Mouse (Mus musculus) cerebellum, adult 8-10 months (tissue): Measurements from ENCODE around the gene 4931428F04Rik.

Source experiments
- DNase-seq: peaks from one replicate; pipeline ENCODE4 v3.0.0; 2022

The 4931428F04Rik gene

DNA sequence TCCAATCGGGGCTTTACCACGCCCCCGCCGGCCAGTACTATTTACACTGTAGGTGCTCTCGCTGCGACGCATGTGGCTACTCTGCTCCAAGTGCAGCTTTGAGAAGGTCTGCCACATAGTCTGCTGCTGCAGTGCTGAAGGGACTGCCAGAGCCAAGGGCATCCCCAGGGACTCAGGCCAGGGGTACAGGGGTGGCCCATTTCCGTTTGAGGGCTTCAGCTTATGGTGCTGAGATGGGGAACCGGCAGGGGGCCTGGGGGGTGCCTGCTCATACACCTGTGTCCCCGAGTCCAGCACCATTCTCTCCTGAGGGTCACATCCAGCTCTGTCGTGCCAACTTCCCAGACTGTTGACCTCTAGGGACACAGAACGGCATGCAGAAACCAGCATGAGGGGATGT is 4.2 kb downstream of the 4931428F04Rik start:
- no peak for DNase-seq

DNA sequence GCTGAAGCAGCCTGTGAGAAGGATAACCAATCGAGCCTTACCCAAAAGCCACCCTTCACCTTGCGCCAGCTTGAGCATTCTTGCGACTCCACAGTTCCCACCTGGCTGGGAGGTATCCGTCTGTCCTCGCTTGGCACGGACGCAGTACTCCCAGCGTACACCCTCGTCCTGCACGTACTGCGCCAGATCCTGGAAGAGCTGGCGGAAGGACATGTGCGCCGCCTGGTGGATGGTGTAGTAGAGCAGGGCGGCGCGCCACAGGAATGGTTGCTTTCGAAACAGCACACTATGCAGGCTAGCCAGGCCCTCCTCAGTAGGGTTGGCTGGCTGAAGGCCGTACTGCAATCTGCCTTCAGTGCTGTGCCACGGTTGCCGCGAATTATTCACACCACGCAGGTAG is 6.6 kb downstream of the 4931428F04Rik start:
- DNase-seq, result peak; percentile 50

DNA sequence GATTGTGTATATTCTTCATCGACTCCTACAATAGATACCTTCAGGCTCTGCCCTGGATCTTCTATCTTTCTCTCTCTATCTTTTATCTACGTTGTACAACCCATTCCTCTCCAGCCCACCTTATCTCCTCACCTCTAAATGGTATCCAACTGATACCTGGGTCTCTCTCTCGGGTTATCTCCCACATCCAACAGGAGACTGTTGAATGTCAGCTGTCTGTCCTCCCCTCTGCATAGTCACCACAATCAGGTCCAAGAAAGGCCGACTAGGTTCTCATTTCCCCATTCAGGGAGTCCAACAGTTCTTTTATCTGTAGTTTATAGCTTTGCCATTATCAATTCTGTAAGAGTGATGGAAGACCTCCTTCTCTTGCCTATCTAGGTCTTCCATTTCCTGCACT is 7.4 kb downstream of the 4931428F04Rik start:
- DNase-seq, result no peak

DNA sequence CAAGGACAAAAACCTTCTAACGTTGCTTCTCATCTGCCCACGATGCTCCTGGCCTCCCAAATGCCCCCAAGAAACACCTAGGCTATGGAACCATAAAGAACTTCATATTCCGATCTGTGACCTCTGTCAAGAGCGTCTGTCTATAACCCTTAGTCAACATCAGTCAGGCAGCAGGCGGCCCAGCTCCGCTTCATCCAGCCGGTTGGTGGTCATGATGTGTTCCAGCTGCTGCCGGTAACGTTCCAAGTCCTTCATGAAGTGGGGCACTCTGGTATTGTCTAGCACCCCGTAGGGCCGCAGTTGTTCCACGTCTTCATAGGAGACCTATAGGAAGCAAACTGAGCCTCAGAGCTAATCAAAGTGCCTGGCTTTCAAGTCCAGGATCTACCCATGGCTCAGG is 7.8 kb downstream of the 4931428F04Rik start:
- no peak for DNase-seq

DNA sequence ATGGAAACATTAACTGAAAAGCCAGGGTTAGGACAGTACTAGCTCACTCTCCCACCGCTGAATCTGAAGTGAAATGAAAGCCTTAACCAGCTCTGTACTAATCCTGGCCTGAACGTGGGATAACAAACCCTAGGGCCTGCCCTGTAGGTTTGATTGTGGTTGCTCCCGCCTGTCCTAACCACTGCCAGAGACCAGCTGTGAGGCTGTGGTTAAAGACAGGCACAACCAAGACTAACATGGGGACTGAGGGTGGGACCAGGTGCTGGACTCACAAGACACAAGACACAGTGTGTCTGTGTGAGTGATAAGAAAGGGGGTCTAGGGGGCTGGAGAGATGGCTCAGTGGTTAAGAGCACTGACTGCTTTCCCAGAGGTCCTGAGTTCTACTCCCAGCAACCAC is 9.1 kb downstream of the 4931428F04Rik start:
- DNase-seq, result no peak

DNA sequence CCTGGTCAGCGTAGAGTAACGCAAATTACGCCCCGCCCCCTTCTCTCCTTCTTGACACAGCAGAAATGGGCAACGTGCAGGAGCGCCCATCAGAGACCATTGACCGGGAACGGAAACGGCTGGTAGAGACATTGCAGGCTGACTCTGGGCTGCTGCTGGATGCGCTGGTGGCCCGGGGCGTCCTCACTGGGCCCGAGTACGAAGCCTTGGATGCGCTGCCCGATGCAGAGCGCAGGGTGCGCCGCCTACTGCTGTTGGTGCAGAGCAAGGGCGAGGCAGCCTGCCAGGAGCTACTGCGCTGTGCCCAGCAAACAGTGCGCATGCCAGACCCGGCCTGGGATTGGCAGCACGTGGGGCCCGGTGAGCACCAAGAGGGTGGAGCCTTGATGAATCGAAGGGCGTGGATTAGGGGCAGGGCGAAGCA is 10.7 kb downstream of the 4931428F04Rik start:
- DNase-seq, result peak; percentile 92

DNA sequence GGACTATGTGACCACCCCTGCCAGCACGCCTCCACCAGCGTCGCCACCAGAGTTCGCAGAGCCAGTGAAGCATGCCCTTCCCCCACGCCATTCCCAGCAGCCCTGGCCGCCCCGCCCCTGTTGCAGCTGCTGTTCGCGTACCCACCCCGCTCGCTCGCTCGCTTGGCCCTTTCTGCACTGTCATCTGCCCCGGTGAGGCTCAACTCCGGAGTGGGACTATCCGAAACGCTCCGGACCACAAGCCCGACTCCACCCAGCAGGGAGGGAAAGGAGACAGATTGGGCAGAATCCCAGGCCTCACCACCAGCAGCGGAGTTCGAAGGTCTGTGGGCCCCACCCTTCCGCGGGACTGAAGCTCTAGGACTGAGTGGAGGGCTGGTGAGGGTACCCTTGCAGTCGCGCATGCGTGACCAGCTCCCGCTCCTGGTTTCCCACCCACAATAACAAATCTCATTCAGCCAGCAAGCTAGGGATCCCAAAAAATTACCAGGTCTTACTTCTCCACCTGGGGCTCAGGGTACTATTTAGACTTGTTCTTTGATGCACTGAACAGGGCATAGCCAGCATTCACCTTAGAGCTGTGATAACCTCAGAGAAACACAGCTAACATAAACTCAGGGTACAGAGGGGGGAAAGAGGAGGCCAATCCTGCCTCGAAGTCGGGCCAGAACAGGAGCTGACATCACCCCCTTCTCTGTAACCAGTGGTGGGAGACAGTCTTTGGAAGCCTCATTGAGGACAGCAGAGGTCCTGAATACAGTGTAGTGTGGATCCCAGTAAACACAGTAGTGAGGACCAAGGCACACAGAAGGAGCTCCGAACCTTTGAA is 13.2 kb downstream of the 4931428F04Rik start:
- DNase-seq, result no peak

DNA sequence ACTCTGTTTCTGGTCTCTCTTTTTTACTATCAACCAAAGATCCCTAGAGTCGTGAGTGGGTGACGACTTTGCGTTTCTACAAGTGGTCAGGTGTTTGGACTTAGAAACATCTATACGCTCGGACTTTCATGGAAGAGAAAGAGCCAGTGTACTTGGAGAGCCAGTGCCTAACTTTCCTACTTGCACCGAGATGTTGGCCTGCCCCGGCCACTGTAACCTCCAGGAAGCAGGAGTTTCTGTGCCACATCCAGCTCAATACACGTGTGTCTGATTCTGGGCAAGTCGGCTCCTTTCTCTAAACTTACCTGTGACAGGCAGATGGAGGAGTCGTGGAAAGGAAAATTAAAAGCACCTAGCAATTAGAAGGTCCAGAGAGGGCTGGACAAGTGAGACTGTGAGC is 13.8 kb downstream of the 4931428F04Rik start, which contains the start of gene Nol3:
TSS of gene Nol3 (plus strand) at position 301 of the 400 bp plus-strand sequence.
- DNase-seq, result no peak

DNA sequence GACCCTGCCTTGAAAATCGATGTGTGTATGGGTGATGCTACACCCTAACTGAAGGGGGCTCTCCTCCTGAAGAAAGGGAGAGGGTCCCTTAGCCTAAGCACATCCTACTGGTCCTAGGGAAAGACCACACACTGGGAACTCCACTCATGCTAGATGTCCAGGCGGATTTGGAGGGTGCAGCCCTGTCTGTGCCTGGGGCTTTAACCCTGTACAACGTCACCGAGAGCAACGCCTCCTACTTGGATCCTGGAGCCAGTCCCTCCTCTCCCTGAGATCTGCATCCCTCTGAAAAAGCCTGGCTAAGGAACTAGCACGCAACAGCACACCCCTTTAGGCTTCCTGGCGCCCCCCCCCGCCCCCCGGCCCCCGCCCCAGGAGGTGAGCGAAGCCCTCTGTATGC is 14.3 kb downstream of the 4931428F04Rik start:
- DNase-seq, result no peak

DNA sequence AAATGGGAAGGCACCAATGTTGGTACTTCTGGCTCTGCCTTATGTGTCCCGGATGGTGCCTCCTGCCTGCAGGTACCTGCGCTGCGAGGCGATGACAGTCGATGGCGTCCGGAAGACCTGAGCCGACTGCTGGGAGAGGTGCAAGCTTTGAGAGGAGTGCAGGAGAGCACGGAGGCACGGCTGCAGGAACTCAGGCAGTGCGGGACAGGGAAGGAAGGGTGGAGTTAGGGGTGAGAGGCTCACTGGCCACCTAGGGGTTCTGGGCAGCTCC is 18.8 kb downstream of the 4931428F04Rik start:
- DNase-seq, result peak; percentile 20

DNA sequence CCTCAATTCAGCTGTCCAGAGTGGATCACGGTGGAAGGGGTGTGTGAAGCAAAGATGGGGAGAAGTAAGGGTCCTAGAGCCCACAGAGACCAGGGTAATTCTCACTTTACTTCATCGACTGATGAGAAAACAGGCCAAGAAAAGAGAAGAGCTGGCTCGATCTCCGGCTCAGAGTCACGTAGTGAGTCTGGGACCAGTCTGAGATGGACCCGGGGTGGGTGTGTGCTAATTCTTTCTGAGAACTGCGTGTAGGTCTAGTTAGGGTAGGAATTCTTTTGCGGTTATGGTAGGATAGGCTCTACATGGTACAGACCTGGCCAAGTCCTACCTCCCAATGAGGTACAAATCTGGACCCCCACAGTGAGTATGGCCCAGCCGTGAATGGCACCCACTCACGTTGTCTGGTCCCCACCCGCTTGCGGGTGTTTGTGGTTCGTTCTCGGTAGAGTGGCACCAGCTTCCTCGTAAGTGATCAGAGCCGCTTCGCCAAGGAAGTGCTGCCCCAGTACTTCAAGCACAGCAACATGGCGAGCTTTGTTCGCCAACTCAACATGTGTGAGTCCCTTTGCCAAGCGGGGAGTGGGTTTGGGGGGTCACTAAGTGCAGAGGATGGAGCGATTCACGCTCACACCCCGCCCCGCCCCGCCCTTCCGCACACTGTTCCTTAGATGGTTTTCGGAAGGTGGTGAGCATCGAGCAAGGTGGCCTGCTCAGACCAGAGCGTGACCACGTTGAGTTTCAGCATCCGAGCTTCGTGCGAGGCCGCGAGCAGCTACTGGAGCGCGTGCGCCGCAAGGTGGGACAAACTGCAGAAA is 19.4 kb downstream of the 4931428F04Rik start:
- no peak for DNase-seq

DNA sequence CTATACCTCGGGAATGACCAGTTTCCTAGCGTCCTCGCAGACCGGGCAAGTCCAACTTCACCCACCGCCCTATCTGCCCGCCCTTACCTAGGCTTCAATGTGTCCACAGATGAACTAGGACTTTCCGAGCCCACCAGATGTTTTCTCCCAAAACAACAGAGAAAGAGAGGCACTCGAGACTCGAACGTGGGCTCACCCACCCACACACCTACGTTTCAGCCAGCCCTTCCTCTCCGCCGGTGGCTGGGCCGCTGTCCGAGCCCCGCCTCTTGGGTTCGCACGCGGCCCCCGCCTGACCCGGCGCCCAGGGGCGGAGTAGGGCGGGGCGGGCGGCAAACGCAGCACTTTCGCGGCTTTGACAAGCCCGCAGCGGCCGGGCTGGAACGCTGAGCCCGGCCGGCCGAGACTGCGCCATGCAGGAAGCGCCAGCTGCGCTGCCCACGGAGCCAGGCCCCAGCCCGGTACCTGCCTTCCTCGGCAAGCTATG is 20.2 kb downstream of the 4931428F04Rik start, which contains the start of gene Hsf4:
TSS of gene Hsf4 (plus strand) at position 341 of the 487 bp plus-strand sequence.
- DNase-seq, result peak; percentile 65

DNA sequence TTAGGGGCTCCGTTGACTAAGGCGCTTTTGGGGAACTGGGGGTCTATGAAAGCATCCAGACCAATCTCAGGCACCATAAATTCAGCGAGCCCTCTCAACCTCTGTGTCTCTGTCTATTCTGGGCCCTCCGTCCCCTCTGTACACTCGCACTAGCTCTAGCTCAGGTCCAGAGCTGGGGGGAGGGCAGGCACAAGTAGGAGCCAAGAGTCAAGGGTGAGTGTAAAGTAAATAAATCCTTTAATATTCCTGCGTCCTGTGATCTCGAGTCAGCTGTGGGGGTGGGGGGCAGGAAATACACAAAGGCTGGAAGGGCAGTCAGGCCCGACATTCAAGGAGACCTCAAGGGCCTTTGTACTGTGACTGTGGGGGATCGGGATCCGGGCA is 20.6 kb downstream of the 4931428F04Rik start:
- no peak for DNase-seq

DNA sequence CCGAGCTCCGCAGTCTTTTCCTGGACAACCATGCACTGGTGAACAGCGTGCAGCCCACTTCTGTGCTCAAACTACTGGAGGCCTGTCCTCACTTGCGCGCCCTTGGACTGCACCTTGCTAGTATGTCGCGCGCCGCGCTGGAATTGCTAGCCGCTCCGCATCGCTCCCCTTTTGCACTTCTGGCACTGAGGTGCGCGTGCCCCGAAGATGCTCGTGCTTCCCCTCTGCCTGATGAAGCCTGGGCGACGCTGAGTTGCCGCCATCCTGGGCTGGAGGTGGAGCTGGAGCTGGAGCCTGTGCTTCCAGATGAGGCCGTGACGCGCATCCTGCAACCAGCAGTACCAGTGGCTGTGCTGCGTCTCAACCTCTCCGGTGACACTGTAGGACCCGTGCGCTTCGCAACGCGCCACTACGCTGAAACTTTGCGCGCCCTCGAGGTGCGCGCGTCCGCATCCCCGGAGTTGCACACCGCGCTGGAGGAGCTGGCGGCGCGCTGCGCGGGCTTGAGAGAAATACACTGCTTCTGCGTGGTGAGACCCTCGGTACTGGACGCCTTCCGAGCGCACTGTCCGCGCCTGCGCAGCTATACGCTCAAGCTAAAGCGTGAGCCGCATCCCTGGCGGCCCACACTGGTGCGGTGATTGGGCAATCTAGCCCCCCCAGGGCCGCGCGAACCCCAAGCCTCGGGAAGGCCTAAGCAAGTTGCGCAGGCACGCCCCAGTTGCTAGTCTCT is 21.2 kb downstream of the 4931428F04Rik start:
- peak; percentile 61 for DNase-seq

DNA sequence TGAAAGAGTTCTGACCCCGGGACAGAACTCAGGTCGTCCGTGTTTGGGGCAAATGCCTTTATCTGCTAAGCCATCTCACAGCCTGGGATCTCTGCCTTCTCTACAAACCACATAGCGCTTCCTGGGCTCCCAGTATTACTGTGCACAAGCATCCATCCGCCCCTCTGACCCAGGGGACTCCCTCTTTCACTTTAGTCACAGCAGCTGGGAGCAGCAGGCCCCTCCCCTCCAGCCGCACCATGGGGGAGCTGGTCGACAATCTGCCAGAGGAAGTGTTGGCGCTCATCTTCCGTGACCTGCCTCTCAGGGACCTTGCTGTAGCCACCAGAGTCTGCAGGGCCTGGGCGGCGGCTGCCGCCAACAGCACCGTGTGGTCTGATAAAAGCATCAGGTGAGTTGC is 22.9 kb downstream of the 4931428F04Rik start:
- peak; percentile 13 for DNase-seq

DNA sequence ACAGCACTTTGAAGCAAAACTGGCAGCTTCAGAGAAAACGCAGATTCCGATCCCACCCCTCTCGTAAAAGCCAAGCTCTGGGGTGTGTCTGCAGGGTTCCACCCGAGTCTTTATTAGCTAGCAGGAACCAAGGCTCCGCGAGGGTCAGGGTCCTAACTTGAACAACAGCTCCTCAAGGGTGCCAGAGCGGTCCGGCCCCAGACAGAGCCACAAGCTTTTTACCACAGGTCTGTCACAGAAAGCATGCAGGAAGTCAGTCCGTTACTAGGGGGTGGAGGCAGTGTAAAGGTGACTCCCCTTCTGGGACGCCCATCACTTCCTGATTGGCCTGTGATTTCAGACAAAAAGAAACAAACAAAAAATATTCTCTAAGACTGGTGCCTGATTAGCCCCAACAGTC is 24.5 kb downstream of the 4931428F04Rik start:
- DNase-seq, result peak; percentile 13

DNA sequence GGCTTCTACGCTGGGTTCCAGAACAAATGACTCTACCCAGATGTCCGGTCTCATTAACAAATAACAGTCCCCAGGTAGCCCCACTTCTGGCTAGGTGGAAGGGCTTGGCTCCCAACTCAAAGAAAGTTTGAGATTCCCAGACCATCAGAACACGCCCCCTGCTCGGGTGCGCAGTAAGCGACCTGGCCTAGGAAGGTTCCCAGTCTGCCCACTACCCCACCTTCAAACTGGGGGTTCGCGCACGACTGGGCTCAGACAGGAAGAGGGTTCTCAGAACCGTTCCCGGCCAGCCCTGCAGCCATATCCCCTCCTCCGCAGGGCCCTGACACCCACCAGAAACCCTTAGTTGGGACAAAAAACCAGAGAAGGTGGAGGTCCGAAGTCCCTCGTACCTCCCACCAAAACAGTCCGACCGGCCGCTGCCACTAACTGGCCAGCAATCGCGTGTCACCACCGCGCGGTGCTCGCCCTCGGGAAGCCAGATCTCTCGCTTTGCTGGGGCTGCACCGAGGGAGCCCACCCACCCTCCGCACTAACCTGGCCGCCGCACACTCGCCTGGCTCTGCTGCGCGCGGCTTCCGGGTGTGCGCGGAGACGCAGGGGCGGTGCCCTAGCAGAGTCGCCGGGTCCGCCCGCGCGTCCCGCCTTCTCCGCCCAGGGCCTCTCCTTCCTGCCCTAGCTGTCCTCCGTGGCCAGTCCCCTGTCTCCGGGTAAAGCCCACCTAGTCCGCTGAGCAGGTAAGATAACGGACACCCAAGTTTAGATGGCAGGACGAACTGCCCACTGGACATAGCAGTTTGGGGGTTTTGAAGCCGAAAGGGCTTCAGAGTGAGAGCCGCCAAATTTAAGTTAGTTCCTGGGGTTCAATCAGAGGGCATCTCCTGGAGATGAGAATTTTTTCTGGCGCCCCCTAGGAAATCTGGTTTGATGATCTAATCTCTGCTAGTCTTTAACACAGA is 25.4 kb downstream of the 4931428F04Rik start, which contains the start of the genes Tradd and Fbxl8:
TSS of gene Tradd (minus strand) at position 586 of the 959 bp plus-strand sequence.
TSS of gene Fbxl8 (plus strand) at position 625 of the 959 bp plus-strand sequence.
- DNase-seq, result peak; percentile 56

DNA sequence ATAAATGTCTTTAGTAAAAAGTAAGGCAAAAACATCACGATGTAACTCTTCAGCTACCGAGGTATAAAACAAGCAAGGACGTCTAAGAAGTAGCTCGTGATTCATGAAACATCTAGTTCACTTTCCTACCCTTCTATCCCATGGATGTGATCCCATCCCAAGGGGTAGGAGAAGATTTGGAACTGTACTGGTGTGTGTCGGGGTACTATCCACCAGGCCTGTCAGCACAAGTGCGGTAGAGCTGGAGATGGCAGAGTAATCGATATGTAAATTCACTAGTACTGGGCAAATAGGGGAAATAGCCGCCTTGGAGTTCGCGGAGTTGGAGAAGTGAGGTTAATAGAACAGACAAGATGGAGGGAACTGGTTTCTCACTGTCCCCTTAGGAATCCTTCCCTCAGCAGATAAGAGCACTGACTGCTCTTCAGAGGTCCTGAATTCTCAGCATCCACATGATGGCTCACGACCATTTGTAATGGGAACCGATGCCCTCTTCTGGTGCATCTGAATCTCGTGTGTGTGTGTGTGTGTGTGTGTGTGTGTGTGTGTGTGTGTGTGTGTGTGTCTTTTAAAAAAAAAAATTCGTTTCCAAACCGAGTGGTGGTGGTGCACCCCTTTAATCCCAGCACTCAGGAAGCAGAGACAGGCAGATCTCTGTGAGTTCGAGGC is 26.3 kb downstream of the 4931428F04Rik start:
- DNase-seq, result no peak

DNA sequence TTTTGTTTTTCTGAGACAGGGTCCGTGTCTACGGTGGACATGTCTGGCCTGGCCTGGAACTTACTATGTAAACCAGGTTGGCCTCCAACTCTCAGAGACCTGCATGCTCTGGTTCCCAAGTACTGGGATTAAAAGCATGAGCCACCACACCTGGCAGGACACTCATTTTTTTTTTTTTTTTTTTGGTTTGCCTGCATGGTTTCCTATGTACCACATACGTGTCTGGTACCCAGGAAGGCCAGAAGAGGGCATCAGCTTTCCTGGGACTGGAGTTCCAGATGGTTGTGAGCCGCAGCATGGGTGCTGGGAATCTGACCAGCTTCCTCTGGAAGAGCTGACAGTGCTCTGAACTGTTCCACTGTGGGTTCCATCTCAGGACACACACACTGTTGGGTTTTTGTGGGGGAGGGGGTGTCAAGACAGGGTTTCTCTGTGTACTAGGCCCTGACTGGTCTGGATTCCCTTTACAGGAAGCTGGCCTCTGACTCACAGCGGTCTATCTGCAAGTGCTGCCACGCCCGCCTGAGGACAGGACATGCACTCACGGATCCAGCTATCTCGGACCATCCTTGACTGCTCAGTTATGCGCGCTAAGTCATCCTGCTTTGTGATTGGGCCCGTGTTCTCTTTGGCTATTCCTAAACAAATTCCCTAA is 28.2 kb downstream of the 4931428F04Rik start:
- no peak for DNase-seq

DNA sequence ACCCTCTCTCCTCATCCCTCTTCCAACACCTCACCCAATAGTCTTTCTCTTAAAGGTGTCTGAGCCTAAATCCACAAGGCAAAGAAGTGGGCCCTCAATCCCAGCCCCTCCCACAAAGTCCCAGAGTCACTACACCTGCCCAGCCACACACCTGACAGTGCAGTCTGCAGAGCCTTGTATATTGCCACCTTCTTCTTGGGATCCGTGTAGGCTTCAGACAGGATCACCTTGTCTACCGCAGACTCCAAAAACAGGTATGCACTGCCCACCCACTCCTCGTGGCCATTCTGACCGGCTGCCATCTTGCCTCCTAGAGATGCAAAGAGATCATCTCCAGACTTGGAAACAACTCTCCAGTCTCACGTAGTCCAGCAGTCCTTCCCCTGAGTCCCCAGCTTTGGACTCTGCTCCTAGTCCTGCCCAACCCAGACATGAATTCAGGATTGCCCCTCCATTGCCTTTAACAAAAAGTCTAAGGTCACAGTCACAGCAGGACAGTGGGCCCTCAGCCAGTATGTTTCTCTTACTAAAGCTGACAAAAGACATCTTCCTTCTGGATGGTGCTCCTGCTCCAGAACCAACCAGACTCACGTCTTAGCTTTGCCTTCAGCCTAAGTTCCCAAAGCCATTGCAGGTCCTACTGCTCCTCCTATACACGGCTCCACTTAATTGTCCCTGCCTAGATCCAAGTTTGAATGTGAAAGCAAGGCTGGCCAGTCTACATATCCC is 29.1 kb downstream of the 4931428F04Rik start:
- peak; percentile 15 for DNase-seq
